Mouse (Mus musculus): Measurements from ENCODE around the gene Timp3. TPM values are rescaled to one million over a fixed set of nuclear protein-coding genes. Genes with fewer than 3 reads are reported as not detected.
A peak's percentile ranks its signal among the peaks of the same experiment; 100 is the strongest.

Timp3 gene
- total RNA-seq, 2 experiments from 2014 or later = 63.7 to 64.9 TPM

DNA sequence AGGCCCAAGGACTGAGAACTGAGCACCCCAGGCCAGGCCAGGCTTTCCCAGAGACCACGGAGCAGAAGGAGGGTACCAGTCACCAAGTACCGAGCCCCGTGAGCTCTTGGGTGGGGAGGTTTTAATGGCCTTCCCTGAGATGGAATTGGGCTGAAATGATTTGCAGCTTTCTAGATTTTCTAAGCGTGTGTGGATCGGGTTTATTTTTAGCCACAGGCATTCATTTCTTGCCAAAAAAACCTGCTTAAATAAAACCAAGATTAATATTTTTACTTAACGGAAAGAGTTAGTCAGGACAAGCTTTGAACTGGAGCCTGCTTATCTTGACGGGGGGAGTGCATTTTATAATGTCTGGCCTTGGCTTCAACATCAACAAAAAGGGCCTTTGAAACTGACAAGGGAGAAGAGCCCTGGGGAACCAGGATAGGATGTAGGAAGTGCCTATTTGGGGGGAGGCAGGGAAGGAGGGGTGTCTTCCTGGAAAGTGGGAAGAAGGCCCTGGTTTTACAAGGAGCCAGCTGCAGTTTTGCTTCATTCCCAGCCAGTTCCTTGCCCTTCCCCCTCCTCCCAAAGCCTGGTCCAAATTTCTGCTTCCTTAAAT is 31.6 kb downstream of the Timp3 start:
- no peak for TF ChIP-seq CTCF (IDR thresholded peaks at IDR 0.05)
- peak overlapping the region; percentile 74 for H3K27ac ChIP-seq
- H3K4me3 ChIP-seq = no peak overlapping the region
- DNase-seq (ENCODE audit: extremely low spot score in 1 of 2, low spot score in 2 of 2) = no peak
- intact Hi-C loops (cut with DNase I) = no loop called here

DNA sequence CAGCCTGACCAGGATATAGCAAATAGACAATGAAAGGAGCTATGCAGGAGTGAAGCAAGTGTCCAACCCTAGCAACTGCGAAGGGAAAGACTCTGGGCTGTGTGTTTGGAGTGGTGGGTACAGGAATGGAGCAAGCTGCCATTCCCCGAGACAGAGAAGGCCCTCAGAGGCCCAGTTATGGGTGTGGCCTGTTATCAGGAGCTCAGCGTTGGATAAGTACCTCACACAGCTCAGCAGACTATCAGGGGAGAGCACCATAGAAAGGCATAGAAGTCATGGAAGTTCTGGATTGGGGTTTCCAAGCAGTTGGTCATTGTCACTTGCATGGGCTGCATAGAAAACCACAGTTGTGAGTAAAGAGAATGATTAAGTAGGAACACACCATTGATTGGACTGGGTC is 32.8 kb downstream of the Timp3 start:
- Histone ChIP-seq H3K27ac (peak overlapping the region; percentile 61; the same call in 1 of the 2 replicates), H3K4me3 (no peak overlapping the region)
- intact Hi-C loops (cut with DNase I) = no loop called here
- DNase-seq (ENCODE audit: extremely low spot score in 1 of 2, low spot score in 2 of 2) = no peak
- TF ChIP-seq CTCF (IDR thresholded peaks at IDR 0.05) = no peak

DNA sequence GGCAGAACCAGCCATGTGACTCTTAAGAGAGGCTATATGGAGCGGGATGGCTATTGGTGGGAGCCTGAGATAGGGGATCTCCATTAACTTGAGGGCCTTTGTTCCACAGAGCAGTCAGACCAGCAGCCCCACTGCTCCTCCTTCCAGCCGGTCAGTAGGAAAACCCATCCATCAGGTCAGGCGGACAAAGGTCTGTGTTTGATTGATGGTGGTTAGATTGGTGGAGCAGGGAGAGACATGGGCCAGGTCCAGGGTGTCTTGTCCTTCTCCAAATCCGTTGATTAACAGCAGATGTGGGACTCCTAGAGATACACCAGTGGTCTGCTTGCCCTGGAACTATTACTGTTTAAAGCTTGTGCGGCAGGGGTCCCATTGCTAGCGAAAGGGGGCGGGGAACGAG is 34.4 kb downstream of the Timp3 start:
- H3K4me3 ChIP-seq = no peak overlapping the region
- TF ChIP-seq CTCF (IDR thresholded peaks at IDR 0.05) = no peak
- intact Hi-C loops (cut with DNase I) = no loop called here
- no peak overlapping the region for H3K27ac ChIP-seq
- no peak for DNase-seq (ENCODE audit: extremely low spot score in 1 of 2, low spot score in 2 of 2)

DNA sequence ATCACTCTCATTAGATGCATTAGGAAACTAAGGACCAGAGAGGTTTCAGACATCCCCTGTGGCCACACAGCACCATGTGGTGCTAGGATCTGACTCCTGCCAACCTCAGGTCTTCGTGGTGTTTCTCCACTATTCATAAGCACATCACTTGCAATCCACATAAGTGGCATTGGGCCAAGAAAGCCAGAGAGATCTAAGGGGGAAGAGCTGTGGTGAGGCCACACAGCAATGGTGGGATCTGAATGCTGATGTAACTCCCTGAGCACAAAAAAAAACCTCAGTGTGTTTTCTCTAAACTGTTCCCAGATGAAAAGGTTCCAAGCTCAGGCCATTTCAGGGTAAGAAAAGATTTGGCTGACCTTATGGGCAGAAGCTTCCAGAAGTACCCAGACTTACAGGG is 36.3 kb downstream of the Timp3 start:
- intact Hi-C loops (cut with DNase I) = no loop called here
- TF ChIP-seq CTCF (IDR thresholded peaks at IDR 0.05) = no peak

DNA sequence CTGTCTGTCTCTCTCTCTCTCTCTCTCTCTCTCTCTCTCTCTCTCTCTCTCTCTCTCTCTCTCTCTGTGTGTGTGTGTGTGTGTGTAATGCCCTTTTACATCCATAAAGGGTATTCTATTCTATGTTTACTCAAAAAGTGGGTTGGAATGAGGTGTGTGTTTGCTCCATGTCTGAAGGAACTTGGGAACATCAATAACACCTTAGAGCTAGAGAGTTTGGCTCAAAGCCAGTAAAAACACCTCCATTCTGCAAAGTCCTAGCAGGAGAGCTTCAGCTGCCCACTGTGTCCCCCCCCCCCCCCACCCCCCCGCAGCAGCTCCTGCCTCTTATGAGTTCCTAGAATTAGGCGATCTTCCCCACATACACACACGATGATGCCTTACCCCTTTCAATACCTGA is 37.1 kb downstream of the Timp3 start:
- intact Hi-C loops (cut with DNase I) = no loop called here
- no peak for DNase-seq (ENCODE audit: extremely low spot score in 1 of 2, low spot score in 2 of 2)
- no peak for TF ChIP-seq CTCF (IDR thresholded peaks at IDR 0.05)
- no peak overlapping the region for H3K27ac ChIP-seq
- H3K4me3 ChIP-seq = no peak overlapping the region

More for the DNA sequence above, 36.3 kb downstream of the Timp3 start:
- no peak overlapping the region for H3K27ac ChIP-seq
- H3K4me3 ChIP-seq = no peak overlapping the region
- DNase-seq (ENCODE audit: extremely low spot score in 1 of 2, low spot score in 2 of 2) = no peak

DNA sequence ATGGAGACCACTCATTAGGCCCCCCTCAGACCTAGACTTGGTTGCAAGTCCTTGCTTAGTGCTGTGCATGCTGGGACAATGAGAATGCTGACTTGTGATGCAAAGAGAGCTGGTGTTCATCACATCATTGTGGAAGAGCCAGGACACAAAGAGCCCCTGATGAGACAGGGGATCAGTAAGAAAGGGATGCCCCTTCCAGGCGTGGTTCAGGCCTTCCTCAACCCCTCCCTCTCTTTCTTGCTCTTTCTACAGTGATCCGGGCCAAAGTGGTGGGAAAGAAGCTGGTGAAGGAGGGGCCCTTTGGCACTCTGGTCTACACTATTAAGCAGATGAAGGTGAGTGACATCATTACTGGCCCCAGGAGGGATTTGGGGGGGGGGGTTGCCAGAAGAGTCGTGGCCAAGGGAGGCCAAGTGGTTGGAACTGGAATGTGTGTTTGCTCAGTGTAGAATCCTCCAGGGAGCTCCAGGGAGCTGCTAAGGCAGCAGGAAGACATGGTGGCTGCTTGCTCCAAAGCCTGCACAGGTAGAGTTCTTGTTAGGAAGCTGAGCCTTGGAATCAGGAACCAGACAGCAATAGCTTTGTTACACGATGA is 38.0 kb downstream of the Timp3 start:
- no peak for DNase-seq (ENCODE audit: extremely low spot score in 1 of 2, low spot score in 2 of 2)
- no peak for TF ChIP-seq CTCF (IDR thresholded peaks at IDR 0.05)
- Histone ChIP-seq H3K4me3 (no peak overlapping the region), H3K27ac (no peak overlapping the region; the same call in 1 of the 2 replicates)
- intact Hi-C loops (cut with DNase I) = no loop called here

DNA sequence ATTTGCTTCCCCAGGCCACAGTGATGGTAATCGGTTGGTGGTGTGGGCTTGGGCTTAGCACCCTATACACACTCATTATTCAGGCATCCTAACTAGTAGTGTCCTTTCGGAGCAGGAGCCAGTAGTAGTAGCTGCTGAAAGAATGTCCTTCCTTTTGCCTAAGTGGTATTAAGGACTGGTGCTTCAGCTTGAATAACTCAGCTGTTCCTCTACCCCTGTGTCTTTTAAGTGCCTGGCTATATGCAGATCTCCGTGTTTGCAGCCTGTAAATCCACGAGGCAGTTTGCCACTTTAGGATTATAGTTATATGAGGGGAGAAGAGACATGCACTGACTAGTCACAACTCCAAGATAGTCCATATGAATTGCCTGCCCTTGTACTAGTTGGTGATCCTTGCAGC is 38.9 kb downstream of the Timp3 start:
- no peak for TF ChIP-seq CTCF (IDR thresholded peaks at IDR 0.05)
- no peak overlapping the region for H3K4me3 ChIP-seq
- intact Hi-C loops (cut with DNase I) = no loop called here
- DNase-seq (ENCODE audit: extremely low spot score in 1 of 2, low spot score in 2 of 2) = no peak
- peak overlapping the region; percentile 81 for H3K27ac ChIP-seq

DNA sequence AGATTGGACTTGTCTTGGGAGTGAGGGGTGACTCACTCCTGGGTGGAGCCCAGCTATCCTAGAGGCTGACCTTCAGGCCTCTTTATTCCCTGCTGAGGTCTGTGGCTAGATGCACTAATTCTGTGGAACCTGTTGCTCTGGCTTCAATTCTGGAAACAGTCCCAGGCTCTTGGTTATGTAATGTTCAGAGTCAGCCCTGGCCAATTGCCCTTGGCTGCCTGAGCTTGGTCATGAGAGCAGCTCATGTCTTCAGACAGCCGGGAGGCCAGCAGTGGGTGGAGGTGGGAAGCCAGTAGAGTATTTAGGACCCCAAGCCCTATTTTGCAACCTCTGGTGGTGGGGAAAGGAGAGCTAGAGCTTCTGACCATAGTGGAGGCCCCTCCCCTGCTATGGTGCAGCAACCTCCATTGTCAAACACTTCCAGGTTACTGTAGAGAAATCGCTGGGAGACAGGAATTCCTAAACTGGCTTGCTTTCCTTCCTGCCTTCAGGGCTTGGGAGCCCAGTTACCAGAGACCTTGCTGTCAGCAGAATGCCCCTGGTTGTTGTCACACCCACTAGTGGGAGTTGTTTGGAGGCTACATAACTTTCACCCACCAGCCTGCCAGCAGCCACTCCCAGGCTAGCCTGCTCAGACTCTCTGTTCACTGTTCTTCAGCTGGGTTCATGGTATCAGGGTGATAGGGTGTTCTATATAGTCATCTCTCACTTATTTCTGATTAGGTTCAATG is 39.6 kb downstream of the Timp3 start:
- no peak for TF ChIP-seq CTCF (IDR thresholded peaks at IDR 0.05)
- DNase-seq (ENCODE audit: extremely low spot score in 1 of 2, low spot score in 2 of 2) = peak; percentile 58 to 62
- intact Hi-C loops (cut with DNase I) = loop anchor here (5.0 kb wide), 1 partner anchor 38 kb away; the partner anchor contains the start of gene Timp3
- Histone ChIP-seq H3K27ac (peak overlapping the region; percentile 81), H3K4me3 (no peak overlapping the region)

DNA sequence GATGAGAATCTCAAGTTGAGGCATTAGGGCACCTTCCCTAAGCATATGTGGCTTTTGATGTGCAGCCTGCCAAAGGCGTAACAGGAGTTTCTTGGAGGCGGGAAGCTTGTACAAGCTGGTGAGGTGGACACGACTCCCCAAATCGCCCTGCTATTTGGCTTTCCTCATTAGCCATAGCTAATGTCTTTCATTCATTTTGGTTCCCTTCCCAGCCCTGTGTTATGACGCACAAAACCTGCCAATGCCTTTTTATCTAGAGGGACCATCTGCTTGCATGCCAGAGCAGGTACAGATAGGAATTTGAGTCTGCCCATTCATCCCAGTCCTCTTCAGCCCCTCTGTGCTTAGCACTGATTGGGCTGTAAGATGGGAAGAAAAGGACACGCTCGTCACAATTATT is 40.2 kb downstream of the Timp3 start:
- no peak for TF ChIP-seq CTCF (IDR thresholded peaks at IDR 0.05)
- intact Hi-C loops (cut with DNase I) = loop anchor here (5.0 kb wide), 1 partner anchor 38 kb away; the partner anchor contains the start of gene Timp3
- Histone ChIP-seq H3K27ac (peak overlapping the region; percentile 81), H3K4me3 (no peak overlapping the region)
- no peak for DNase-seq (ENCODE audit: extremely low spot score in 1 of 2, low spot score in 2 of 2)

DNA sequence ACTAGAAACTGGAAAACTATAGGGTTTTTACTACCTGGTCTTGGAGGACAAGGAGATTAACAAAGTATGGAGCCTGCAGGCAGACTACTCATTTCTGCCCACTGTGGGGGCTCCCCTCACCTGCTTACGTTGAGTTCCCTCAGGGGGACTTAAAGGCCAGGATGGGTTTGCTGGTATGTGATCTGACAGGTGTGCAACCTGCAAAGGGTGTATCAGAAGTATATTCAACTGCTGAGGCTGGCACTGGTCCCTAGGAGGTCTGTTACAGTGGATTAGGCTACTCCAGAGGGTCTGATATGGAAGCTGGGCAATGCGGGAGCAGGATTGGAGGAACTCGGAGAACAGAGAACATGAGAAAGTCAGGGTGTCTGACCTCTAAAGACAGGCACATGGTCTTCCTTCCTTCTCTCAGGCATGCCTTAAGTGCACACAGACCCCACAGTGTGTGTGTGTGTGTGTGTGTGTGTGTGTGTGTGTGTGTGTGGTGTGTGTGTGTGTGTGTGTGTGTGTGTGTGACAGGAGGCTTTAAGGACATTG is 40.9 kb downstream of the Timp3 start:
- intact Hi-C loops (cut with DNase I) = loop anchor here (5.0 kb wide), 1 partner anchor 39 kb away; the partner anchor contains the start of gene Timp3
- H3K4me3 ChIP-seq = no peak overlapping the region
- DNase-seq (ENCODE audit: extremely low spot score in 1 of 2, low spot score in 2 of 2) = no peak
- peak overlapping the region; percentile 81 for H3K27ac ChIP-seq
- TF ChIP-seq CTCF (IDR thresholded peaks at IDR 0.05) = no peak

DNA sequence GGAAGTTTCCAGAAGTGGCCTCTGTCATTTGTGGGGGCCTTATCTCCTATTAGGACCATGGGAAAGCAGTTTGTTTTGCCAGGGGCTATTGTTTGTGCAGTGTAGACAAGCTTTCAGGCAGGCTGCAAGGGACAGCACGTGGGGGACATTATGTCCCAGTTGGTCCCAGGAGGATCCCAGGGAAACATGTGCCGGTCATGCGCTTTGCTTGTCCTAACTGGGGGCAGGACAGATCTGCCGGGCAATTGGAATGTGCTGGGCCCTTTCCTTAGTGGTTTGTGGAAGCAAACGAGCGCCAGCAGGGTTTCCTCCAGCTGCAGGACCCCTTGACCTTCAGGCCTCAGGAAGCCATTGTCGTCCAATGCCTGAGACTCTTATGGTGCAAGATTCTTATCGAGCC is 41.4 kb downstream of the Timp3 start:
- H3K27ac ChIP-seq = no peak overlapping the region; the same call in 1 of the 2 replicates

DNA sequence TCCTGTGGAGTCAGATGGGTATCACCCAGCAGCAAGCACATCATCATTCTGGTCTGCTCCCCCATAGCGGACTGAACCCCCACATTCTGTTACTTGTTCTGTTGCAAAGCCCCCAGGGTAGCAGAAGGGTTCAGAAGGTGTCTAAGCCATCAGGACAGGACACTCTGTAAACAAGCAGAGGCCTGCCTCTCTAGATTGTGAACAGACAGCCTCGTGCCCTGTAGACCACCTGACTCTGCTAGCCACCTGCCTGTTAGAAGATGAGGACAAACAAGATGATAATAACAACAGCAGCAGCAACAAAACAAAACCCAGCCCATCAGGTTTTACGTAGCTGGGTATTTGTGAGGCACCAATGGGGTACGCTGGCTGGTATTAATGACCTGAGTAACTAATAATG is 42.0 kb downstream of the Timp3 start:
- TF ChIP-seq CTCF (IDR thresholded peaks at IDR 0.05) = no peak
- Histone ChIP-seq H3K4me3 (no peak overlapping the region), H3K27ac (peak overlapping the region; percentile 36; the same call in 1 of the 2 replicates)
- intact Hi-C loops (cut with DNase I) = loop anchor here (5.0 kb wide), 1 partner anchor 40 kb away; the partner anchor contains the start of gene Timp3
- no peak for DNase-seq (ENCODE audit: extremely low spot score in 1 of 2, low spot score in 2 of 2)

More for the DNA sequence above, 41.4 kb downstream of the Timp3 start:
- TF ChIP-seq CTCF (IDR thresholded peaks at IDR 0.05) = no peak
- DNase-seq (ENCODE audit: extremely low spot score in 1 of 2, low spot score in 2 of 2) = no peak
- H3K4me3 ChIP-seq = no peak overlapping the region
- intact Hi-C loops (cut with DNase I) = loop anchor here (5.0 kb wide), 1 partner anchor 39 kb away; the partner anchor contains the start of gene Timp3
